Mouse (Mus musculus) myocyte (in vitro differentiated cells): ENCODE measurements at regions not wholly inside any gene's neighbourhood (a gene's known extent, or its start where the extent isn't known, plus 50 kb on each side); places are given as distances from the start of the nearest gene placed in this dataset.

Source experiments
- H3K27me3 ChIP-seq: one replicate; pipeline ENCODE4 v1.6.1; 2011; ENCODE audit not compliant: control insufficient read depth, insufficient read depth, insufficient read length
- H3K36me3 ChIP-seq: one replicate; pipeline ENCODE4 v1.6.1; 2011; ENCODE audit not compliant: control insufficient read depth, insufficient read depth
- H3K4me2 ChIP-seq: one replicate; pipeline ENCODE4 v1.6.1; 2011; ENCODE audit warnings: low read depth, control low read depth
- H3K4me3 ChIP-seq: one replicate; pipeline ENCODE4 v1.5.1; 2011; ENCODE audit warnings: mild to moderate bottlenecking, control low read depth, moderate library complexity
- H3K79me2 ChIP-seq: one replicate; pipeline ENCODE4 v1.6.1; 2011; ENCODE audit not compliant: control insufficient read depth, insufficient read depth
- H3ac ChIP-seq: one replicate; pipeline ENCODE4 v1.6.1; 2011; ENCODE audit not compliant: control insufficient read depth, insufficient read length
- CEBPB ChIP-seq: IDR thresholded peaks from 2 replicates; pipeline ENCODE4 v1.6.1; 2011; ENCODE audit warnings: mild to moderate bottlenecking, moderate library complexity; ENCODE audit not compliant: poor library complexity, insufficient read depth, severe bottlenecking
- E2F4 ChIP-seq: IDR thresholded peaks from one replicate; pipeline ENCODE4 v1.6.1; 2011; ENCODE audit warnings: mild to moderate bottlenecking, control low read depth, moderate library complexity; ENCODE audit not compliant: insufficient read depth
- MAX ChIP-seq: IDR thresholded peaks from one replicate; pipeline ENCODE4 v1.6.1; 2011; ENCODE audit warnings: low read depth, mild to moderate bottlenecking, control low read depth
- MYOD1 ChIP-seq, 3 experiments: IDR thresholded peaks; one replicate each; pipeline ENCODE4 v1.6.1; 2011; ENCODE audit warnings: control low read depth in 2 of 3, low read depth in 2 of 3, mild to moderate bottlenecking in 2 of 3, moderate library complexity in 1 of 3; ENCODE audit not compliant: insufficient read length in 2 of 3, control insufficient read depth in 1 of 3
- MYOG ChIP-seq, 3 experiments: IDR thresholded peaks; one replicate each; pipeline ENCODE4 v1.6.1; 2011; ENCODE audit warnings: control low read depth in 2 of 3, low read depth in 2 of 3, mild to moderate bottlenecking in 2 of 3; ENCODE audit not compliant: insufficient read length in 2 of 3, control insufficient read depth in 1 of 3, insufficient read depth in 1 of 3
- POLR2A ChIP-seq: IDR thresholded peaks from one replicate; pipeline ENCODE4 v1.6.1; 2011; ENCODE audit warnings: low read depth, mild to moderate bottlenecking, control low read depth, moderate library complexity; ENCODE audit not compliant: insufficient read length
- POLR2AphosphoS2 ChIP-seq: IDR thresholded peaks from one replicate; pipeline ENCODE4 v1.6.1; 2011; ENCODE audit warnings: low read depth, control low read depth; ENCODE audit not compliant: insufficient read length
- REST ChIP-seq: IDR thresholded peaks from one replicate; pipeline ENCODE4 v1.6.1; 2011; ENCODE audit warnings: mild to moderate bottlenecking, control low read depth, moderate library complexity; ENCODE audit not compliant: insufficient read depth, insufficient read length
- SRF ChIP-seq: IDR thresholded peaks from one replicate; pipeline ENCODE4 v1.6.1; 2011; ENCODE audit warnings: low read depth; ENCODE audit not compliant: control insufficient read depth, insufficient read length
- TCF12 ChIP-seq: IDR thresholded peaks from one replicate; pipeline ENCODE4 v1.6.1; 2011; ENCODE audit warnings: mild to moderate bottlenecking, control low read depth; ENCODE audit not compliant: poor library complexity, insufficient read depth, severe bottlenecking
- TCF3 ChIP-seq: IDR thresholded peaks from one replicate; pipeline ENCODE4 v1.6.1; 2011; ENCODE audit warnings: low read depth, control low read depth; ENCODE audit not compliant: insufficient read length
- USF1 ChIP-seq: IDR thresholded peaks from one replicate; pipeline ENCODE4 v1.6.1; 2011; ENCODE audit warnings: low read depth, mild to moderate bottlenecking, control low read depth, moderate library complexity

GRCm38 (mm10) chr13:52045349-52045748, 198.9 kb downstream of the Gadd45g start:
- no peaks in the 10 kb centered on the region for H3K36me3 ChIP-seq
- no peak overlapping the region for H3K4me3 ChIP-seq
- H3K4me2 ChIP-seq = no peak overlapping the region
- H3K27me3 ChIP-seq = no peaks in the 10 kb centered on the region
- no peaks in the 10 kb centered on the region for H3K79me2 ChIP-seq
- TF ChIP-seq SRF = no peak
- no peak for TF ChIP-seq TCF3
- no peak for TF ChIP-seq TCF12
- no peak for TF ChIP-seq REST
- no peak for TF ChIP-seq MAX
- no peak for TF ChIP-seq MYOG (IDR thresholded peaks at IDR 0.05; ENCODE audit: control insufficient read depth in 1 of 3, insufficient read depth in 1 of 3, insufficient read length in 2 of 3, low read depth in 2 of 3)
- no peak for TF ChIP-seq E2F4
- TF ChIP-seq POLR2AphosphoS2 = no peak
- no peak for TF ChIP-seq MYOD1 (IDR thresholded peaks at IDR 0.05; ENCODE audit: control insufficient read depth in 1 of 3, insufficient read length in 2 of 3, low read depth in 2 of 3)
- no peak overlapping the region for H3ac ChIP-seq

- no peaks in the 10 kb centered on the region for H3K36me3 ChIP-seq
- no peak overlapping the region for H3K4me3 ChIP-seq
- no peaks in the 10 kb centered on the region for H3K27me3 ChIP-seq
- no peaks in the 10 kb centered on the region for H3K79me2 ChIP-seq
- no peak for TF ChIP-seq POLR2A
- TF ChIP-seq REST = no peak
- no peak for TF ChIP-seq POLR2AphosphoS2
- TF ChIP-seq TCF12 = no peak
- TF ChIP-seq SRF = no peak
- TF ChIP-seq MYOG (IDR thresholded peaks at IDR 0.05; ENCODE audit: control insufficient read depth in 1 of 3, insufficient read depth in 1 of 3, insufficient read length in 2 of 3, low read depth in 2 of 3) = no peak
- TF ChIP-seq E2F4 = no peak
- no peak for TF ChIP-seq TCF3
- TF ChIP-seq MAX = no peak
- no peak for TF ChIP-seq USF1
- no peak for TF ChIP-seq CEBPB
- TF ChIP-seq MYOD1 (IDR thresholded peaks at IDR 0.05; ENCODE audit: control insufficient read depth in 1 of 3, insufficient read length in 2 of 3, low read depth in 2 of 3) = no peak
- H3ac ChIP-seq = no peak overlapping the region
- no peak overlapping the region for H3K4me2 ChIP-seq
Measured at GRCm38 (mm10) chr13:52046020-52046419, 199.5 kb downstream of the Gadd45g start.

DNA sequence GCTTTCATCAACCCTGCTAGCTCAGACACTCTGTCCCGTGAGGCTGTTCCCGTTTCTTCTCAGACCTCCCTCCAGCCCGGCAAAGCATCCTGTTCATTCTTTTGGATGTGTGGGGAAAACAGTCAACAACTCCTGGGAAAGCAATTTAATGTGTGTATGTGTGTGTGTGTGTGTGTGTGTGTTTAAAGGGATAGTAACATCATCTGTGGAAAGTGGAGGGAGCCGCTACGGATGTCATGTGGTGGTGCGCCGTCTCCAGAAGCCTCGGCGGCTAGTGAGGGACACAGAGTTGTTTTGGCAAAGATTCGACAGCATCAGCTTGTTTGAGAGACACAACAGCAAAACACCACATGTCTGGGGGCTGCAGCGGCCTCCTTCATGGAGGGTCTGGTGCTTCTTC, 200.2 kb downstream of the Gadd45g start:
- no peak for TF ChIP-seq MYOG (IDR thresholded peaks at IDR 0.05; ENCODE audit: control insufficient read depth in 1 of 3, insufficient read depth in 1 of 3, insufficient read length in 2 of 3, low read depth in 2 of 3)
- H3K36me3 ChIP-seq = no peaks in the 10 kb centered on the region
- H3K4me3 ChIP-seq = no peak overlapping the region
- H3ac ChIP-seq = no peak overlapping the region
- H3K79me2 ChIP-seq = no peaks in the 10 kb centered on the region
- H3K4me2 ChIP-seq = no peak overlapping the region
- H3K27me3 ChIP-seq = no peaks in the 10 kb centered on the region

- Histone ChIP-seq H3K4me3 (no peak overlapping the region), H3ac (no peak overlapping the region), H3K4me2 (no peak overlapping the region), H3K36me3 (no peaks in the 10 kb centered on the region), H3K79me2 (no peaks in the 10 kb centered on the region), H3K27me3 (no peaks in the 10 kb centered on the region)
- TF ChIP-seq USF1 (no peak), TCF12 (no peak), POLR2AphosphoS2 (no peak), POLR2A (no peak), CEBPB (no peak), MYOD1 (IDR thresholded peaks at IDR 0.05; ENCODE audit: control insufficient read depth in 1 of 3, insufficient read length in 2 of 3, low read depth in 2 of 3) (no peak), SRF (no peak), TCF3 (no peak), MAX (no peak)
Measured at GRCm38 (mm10) chr13:52047937-52048336, 201.5 kb downstream of the Gadd45g start.

GRCm38 (mm10) chr13:52048777-52049176, 202.3 kb downstream of the Gadd45g start:
- Histone ChIP-seq H3K27me3 (no peaks in the 10 kb centered on the region), H3K79me2 (no peaks in the 10 kb centered on the region), H3ac (no peak overlapping the region)

More at GRCm38 (mm10) chr13:52048777-52049176, 202.3 kb downstream of the Gadd45g start:
- no peak overlapping the region for H3K4me3 ChIP-seq
- peak overlapping the region; percentile 18 for H3K4me2 ChIP-seq
- TF ChIP-seq MAX = no peak
- peak in 1 of 3 experiments; percentile 58 for TF ChIP-seq MYOG (IDR thresholded peaks at IDR 0.05; ENCODE audit: control insufficient read depth in 1 of 3, insufficient read depth in 1 of 3, insufficient read length in 2 of 3, low read depth in 2 of 3)
- TF ChIP-seq MYOD1 (IDR thresholded peaks at IDR 0.05; ENCODE audit: control insufficient read depth in 1 of 3, insufficient read length in 2 of 3, low read depth in 2 of 3) = peak in 1 of 3 experiments; percentile 33
- TF ChIP-seq REST = no peak
- no peaks in the 10 kb centered on the region for H3K36me3 ChIP-seq
